Mouse (Mus musculus) C2C12 (cell line): ENCODE measurements around the gene Wdr59. TPM values are rescaled to one million over a fixed set of nuclear protein-coding genes. Genes with fewer than 3 reads are reported as not detected.

Experiments
- H3K27me3 ChIP-seq: one replicate; pipeline ENCODE4 v1.6.1; 2011; ENCODE audit not compliant: control insufficient read depth, insufficient read depth, insufficient read length
- H3K36me3 ChIP-seq: one replicate; pipeline ENCODE4 v1.6.1; 2011; ENCODE audit not compliant: control insufficient read depth, insufficient read depth
- H3K4me3 ChIP-seq: one replicate; pipeline ENCODE4 v1.5.1; 2011; ENCODE audit warnings: mild to moderate bottlenecking, control low read depth; ENCODE audit not compliant: poor library complexity, insufficient read depth, severe bottlenecking
- H3K79me2 ChIP-seq: one replicate; pipeline ENCODE4 v1.6.1; 2011; ENCODE audit not compliant: control insufficient read depth, insufficient read depth
- H3K79me3 ChIP-seq: one replicate; pipeline ENCODE4 v1.6.1; 2011; ENCODE audit warnings: low read depth, control low read depth
- H3ac ChIP-seq: one replicate; pipeline ENCODE3; 2011; ENCODE audit warnings: low read depth; ENCODE audit not compliant: control insufficient read depth, insufficient read length
- CEBPB ChIP-seq: IDR thresholded peaks from one replicate; pipeline ENCODE4 v1.6.1; 2011; ENCODE audit warnings: low read depth, mild to moderate bottlenecking, control low read depth, moderate library complexity
- CTCF ChIP-seq: IDR thresholded peaks from one replicate; pipeline ENCODE4 v1.5.1; 2011; ENCODE audit not compliant: control insufficient read depth, insufficient read depth, insufficient read length
- FOSL1 ChIP-seq: IDR thresholded peaks from one replicate; pipeline ENCODE4 v1.8.0; 2011; ENCODE audit warnings: mild to moderate bottlenecking, low read length; ENCODE audit not compliant: poor library complexity, insufficient read depth, severe bottlenecking
- MAX ChIP-seq: IDR thresholded peaks from one replicate; pipeline ENCODE4 v1.6.1; 2011; ENCODE audit warnings: mild to moderate bottlenecking, control low read depth
- MYOD1 ChIP-seq: IDR thresholded peaks from one replicate; pipeline ENCODE4 v1.6.1; 2011; ENCODE audit warnings: low read depth; ENCODE audit not compliant: control insufficient read depth, insufficient read length
- MYOG ChIP-seq: IDR thresholded peaks from one replicate; pipeline ENCODE4 v1.6.1; 2011; ENCODE audit not compliant: control insufficient read depth, insufficient read length; ENCODE audit errors: extremely low read depth
- USF1 ChIP-seq: IDR thresholded peaks from one replicate; pipeline ENCODE4 v1.6.1; 2011; ENCODE audit warnings: low read depth, mild to moderate bottlenecking, control low read depth, moderate library complexity
- polyA plus RNA-seq: library from polyadenylated mRNA; unstranded; fragments of >200 nt; fragmentation: generic; extraction: Trizol; gene quantifications from one replicate; pipeline ENCODE4 v1.2.1, GENCODE M21; 2012; ENCODE audit warnings: missing spikeins

The Wdr59 gene
- polyA plus RNA-seq, 1 experiment: 6.7 TPM

DNA sequence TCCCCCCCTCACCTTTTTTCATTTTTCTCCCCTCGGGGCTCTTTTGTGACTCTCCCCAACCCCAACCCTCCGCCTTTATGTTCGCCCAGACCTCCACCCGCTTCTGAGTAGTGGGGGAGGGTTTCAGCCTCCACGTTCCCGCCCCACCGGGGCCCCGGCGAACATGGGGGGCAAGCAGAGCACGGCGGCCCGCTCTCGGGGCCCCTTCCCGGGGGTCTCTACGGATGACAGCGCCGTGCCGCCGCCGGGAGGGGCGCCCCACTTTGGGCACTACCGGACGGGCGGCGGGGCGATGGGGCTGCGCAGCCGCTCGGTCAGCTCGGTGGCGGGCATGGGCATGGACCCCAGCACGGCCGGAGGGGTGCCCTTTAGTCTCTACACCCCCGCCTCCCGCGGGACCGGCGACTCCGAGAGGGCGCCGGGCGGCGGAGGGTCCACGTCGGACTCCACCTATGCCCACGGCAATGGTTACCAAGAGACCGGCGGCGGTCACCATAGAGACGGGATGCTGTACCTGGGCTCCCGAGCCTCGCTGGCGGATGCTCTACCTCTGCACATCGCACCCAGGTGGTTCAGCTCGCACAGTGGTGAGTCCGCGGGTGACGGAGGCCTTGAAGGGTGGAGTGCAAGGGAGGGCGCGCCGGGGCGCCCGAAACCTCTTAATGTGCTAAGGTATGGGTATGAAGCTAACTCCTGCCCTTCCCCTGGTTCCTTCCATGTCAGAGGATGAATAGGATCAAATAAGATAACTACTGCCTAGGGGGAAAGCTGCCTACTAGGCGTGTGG, 15.3 kb upstream of the Wdr59 start:
- no peaks in the 10 kb centered on the region for H3K27me3 ChIP-seq

DNA sequence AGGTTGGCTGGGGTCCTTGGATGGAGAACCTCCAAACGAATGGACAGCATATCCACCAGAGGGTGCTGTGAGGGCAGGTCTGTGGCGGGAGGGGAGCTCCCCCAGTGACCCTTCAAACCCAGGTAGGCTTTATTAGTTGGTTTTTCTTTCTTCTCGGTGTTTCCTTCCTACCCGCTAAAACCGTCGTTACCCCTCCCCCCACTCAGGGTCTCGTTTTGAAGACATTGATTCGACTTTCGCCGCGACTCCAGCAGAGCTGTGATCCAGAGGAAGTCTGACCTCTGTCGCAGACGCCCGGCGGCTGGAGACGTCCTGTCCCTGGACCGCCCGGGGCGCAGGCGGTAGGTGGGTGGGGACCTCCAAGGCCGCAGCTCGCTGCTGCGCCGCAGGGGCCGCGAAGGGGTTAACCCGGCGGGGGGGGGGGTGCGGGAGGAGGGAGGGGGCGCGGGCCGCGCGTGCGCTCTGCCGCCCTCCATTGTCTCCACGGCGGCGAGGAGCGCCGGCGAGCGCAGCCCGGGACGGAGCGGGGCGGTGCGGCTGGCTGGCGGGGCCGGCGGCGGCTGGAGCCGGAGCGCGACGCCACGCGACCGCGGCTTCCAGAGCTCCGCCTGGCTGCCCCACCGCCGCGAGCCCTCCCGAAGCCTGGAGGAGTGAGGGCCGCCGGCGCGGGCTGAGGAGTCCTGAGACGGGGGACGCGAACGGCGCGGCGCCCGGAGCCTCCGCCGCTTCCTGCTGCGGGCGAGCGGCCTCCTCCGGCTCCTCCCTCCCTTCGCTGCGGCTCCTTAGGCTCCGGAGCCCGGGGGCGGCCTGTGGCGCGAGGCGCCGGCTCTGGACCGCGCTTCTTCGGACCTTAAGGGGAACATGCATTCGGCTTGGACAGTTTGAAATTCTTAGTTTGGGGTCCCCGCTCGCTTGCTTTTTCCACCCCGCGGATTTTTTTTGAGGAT, 14.4 kb upstream of the Wdr59 start, which contains the start of gene Znrf1:
Gene Znrf1, plus strand, starts transcription at position 67 of the 947 bp plus-strand sequence.
- H3K27me3 ChIP-seq: no peaks in the 10 kb centered on the region
- peak within 1 kb of the TSS; percentile 89 for H3K4me3 ChIP-seq
- peaks cover 49% of the 10 kb centered on the region for H3K79me2 ChIP-seq
- H3K79me3 ChIP-seq: peaks cover 46% of the 10 kb centered on the region
- peak within 1 kb of the TSS; percentile 95 for H3ac ChIP-seq
- TF ChIP-seq MAX (no peak), CTCF (peak; percentile 36)
- peaks cover 12% of the 10 kb centered on the region for H3K36me3 ChIP-seq

More for the DNA sequence above, 15.3 kb upstream of the Wdr59 start:
- Histone ChIP-seq H3K79me2 (peaks cover 57% of the 10 kb centered on the region), H3K36me3 (peaks cover 15% of the 10 kb centered on the region), H3ac (peak overlapping the region; percentile 95), H3K4me3 (peak overlapping the region; percentile 89), H3K79me3 (peaks cover 55% of the 10 kb centered on the region)
- TF ChIP-seq MYOG: no peak
- no peak for TF ChIP-seq FOSL1
- no peak for TF ChIP-seq MAX
- no peak for TF ChIP-seq CTCF
- TF ChIP-seq USF1: no peak
- TF ChIP-seq CEBPB: no peak
- no peak for TF ChIP-seq MYOD1

DNA sequence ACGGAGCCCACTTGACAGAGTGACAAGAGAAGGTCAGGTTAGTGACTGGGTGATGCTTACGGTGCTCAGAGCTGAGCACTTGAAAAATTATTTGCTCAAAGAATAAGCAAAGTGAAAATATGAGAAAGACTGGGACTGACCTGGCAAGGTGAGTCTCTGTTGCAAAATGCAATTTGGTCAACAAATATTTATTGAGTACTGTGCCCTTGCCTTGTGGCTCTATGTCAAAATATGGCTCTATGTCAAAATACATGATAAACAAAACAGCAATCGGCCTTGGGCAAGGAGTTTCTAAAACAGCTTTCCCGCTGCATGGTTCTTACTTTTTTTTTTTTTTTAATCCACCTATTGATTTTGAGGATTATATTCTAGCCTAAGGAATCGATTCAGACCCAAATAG, 13.6 kb upstream of the Wdr59 start:
- H3K4me3 ChIP-seq: no peak overlapping the region
- no peak overlapping the region for H3ac ChIP-seq
- H3K79me2 ChIP-seq: peaks cover 40% of the 10 kb centered on the region
- no peaks in the 10 kb centered on the region for H3K27me3 ChIP-seq
- peaks cover 38% of the 10 kb centered on the region for H3K79me3 ChIP-seq
- H3K36me3 ChIP-seq: peaks cover 7% of the 10 kb centered on the region
- no peak for TF ChIP-seq USF1
- TF ChIP-seq CTCF: no peak
- no peak for TF ChIP-seq MAX
- TF ChIP-seq MYOG: no peak
- TF ChIP-seq CEBPB: no peak
- TF ChIP-seq MYOD1: no peak
- TF ChIP-seq FOSL1: no peak

DNA sequence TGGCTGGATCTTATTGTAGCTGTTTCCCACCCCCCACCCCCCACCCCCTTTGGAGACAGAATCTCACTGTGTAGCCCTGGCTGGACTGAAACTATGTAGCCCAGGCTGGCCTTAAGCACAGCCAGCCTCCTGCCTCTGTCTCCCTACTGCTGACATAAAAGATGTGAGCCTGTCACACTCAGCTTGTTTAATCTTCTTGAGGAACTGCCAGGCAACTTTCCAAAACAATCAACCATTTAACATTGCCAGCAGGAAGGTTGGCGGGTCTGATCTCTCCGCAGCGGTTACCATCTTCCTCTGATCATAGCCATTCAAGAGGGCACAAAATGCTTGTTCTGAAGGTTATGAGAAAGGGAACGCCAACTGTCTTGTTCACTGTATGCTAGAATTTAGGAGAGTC, 11.6 kb upstream of the Wdr59 start:
- H3K27me3 ChIP-seq: no peaks in the 10 kb centered on the region

DNA sequence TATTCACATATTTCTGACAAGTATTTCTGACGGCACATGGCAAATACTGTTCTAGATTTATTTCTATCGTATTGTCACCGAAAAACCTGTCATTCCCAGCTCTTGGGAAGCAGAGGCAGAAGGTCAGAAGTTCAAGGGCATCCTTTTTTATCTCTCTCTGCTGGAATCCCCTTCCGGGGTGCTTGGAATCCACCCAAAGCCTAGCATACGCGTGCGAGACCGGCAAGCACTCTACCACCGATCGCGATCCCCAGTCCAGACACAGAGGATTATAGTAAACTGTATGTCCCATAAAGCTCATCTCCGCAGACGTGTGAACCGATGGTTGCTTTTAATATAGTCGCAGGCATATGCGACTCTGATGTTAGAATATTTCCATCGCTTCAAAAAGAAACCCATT, 9.7 kb upstream of the Wdr59 start:
- no peaks in the 10 kb centered on the region for H3K27me3 ChIP-seq
- no peak overlapping the region for H3K4me3 ChIP-seq
- no peaks in the 10 kb centered on the region for H3K36me3 ChIP-seq
- no peak for TF ChIP-seq FOSL1
- no peak for TF ChIP-seq MAX
- no peak for TF ChIP-seq MYOD1
- no peak for TF ChIP-seq CTCF
- no peak for TF ChIP-seq USF1
- no peak for TF ChIP-seq CEBPB
- TF ChIP-seq MYOG: no peak
- H3ac ChIP-seq: no peak overlapping the region
- peaks cover 2% of the 10 kb centered on the region for H3K79me2 ChIP-seq
- peaks cover under 1% of the 10 kb centered on the region for H3K79me3 ChIP-seq

More for the DNA sequence above, 11.6 kb upstream of the Wdr59 start:
- TF ChIP-seq MYOG (no peak), MYOD1 (no peak), MAX (no peak), USF1 (no peak), CTCF (no peak), FOSL1 (no peak), CEBPB (no peak)
- Histone ChIP-seq H3K79me3 (peaks cover 18% of the 10 kb centered on the region), H3K36me3 (no peaks in the 10 kb centered on the region), H3K4me3 (no peak overlapping the region), H3K79me2 (peaks cover 21% of the 10 kb centered on the region), H3ac (no peak overlapping the region)
